Mouse (Mus musculus): ENCODE data around the gene Rab22a. TPM values are rescaled to one million over a fixed set of nuclear protein-coding genes. Genes with fewer than 3 reads are reported as not detected.

The Rab22a gene
- total and polyA plus RNA-seq, 3 experiments = 5.9 to 16.9 (median 9.3) TPM

DNA sequence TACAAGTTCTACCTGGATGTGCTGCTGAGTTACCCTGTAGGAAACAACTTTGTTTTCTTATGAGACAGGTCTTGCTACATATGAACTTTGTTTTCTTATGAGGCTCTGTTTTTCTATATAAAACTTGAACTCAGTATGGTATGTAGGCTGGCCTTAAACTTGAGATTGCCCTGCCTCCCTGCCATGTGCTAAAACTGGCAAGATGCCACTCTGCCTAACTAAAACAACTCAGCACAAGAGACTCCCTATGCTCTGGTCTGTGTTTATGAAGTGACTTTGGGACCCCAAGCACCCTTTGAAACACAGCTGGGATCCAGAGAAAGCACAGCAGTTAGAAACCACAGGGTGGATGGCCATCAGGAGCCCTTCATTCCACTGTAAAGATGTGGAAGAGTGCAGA lies 18.2 kb upstream of the Rab22a start:
- no peak overlapping the region for H3K4me3 ChIP-seq (replicated peaks in 1 of 3; ENCODE audit: low read depth in 2 of 3, low read length in 2 of 3, poor library complexity in 1 of 3)
- in situ Hi-C loops (cut with MboI; ENCODE audit: low pct_ligation_motif_present, low pct_unique_long_range_greater_than_20kb, low sequenced_read_pairs) (no loop called here), dilution Hi-C loops (cut with MboI; ENCODE audit: extremely low pct_ligation_motif_present, extremely low pct_unique_long_range_greater_than_20kb, low sequenced_read_pairs) (no loop called here)
- H3K27ac ChIP-seq (ENCODE audit: insufficient read depth, low read depth) = no peak overlapping the region
- no peaks in the 10 kb centered on the region for H3K9me3 ChIP-seq (replicated peaks; ENCODE audit: low read length)
- H3K9ac ChIP-seq (ENCODE audit: insufficient read depth, low read depth) = no peak overlapping the region
- no peak for TF ChIP-seq PAX5 (IDR thresholded peaks at IDR 0.05; ENCODE audit: low read length)
- no peaks in the 10 kb centered on the region for H3K4me1 ChIP-seq (ENCODE audit: control insufficient read depth in 1 of 2, insufficient read depth in 2 of 2)
- no peak for DNase-seq (ENCODE audit: extremely low read depth)
- H3K4me2 ChIP-seq (ENCODE audit: insufficient read depth, low read depth, poor library complexity, severe bottlenecking) = no peak overlapping the region
- no peaks in the 10 kb centered on the region for H3K27me3 ChIP-seq (replicated peaks)
- H3K79me2 ChIP-seq (replicated peaks; ENCODE audit: control insufficient read depth, extremely low read depth, insufficient read depth, poor library complexity, severe bottlenecking) = no peaks in the 10 kb centered on the region
- H3K36me3 ChIP-seq (replicated peaks in 1 of 2; ENCODE audit: control insufficient read depth in 1 of 2, insufficient read depth in 1 of 2, low read length in 1 of 2) = peaks cover 0 to 13% of the 10 kb centered on the region in 2 experiments

DNA sequence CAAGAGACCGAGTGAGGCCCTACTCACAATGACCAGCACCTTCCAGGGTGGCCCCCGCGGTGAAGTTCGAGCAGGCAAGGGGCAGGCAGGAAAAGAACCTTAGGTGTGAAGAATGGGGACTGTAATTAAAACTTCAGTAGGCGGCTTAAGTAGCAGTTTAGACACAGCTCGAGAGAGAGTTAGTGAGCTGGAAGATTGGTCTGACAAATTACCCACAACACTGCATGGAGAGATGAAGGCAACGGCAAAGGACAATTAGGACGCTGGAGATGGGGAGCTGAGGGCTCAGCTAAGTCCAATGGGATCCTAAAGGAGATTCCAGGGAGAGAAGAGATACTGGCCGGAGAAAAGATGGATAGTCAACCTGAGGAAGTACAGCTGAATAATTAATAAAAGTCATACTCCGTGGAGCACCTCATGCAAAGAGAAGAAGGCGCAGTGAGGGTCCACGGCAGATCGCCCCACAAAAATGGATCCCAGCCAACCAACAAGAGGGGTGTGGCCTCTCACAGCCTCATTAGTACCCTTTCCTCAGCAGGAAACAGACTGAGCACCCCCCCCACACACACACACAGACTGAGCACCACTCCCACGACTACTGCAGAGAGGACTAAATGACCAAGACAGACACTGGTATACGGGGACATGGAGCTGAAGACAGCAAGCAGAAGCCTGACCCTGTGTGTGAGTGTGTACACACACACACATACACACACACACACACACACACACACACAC lies 17.1 kb upstream of the Rab22a start:
- no peaks in the 10 kb centered on the region for H3K4me1 ChIP-seq (ENCODE audit: control insufficient read depth in 1 of 2, insufficient read depth in 2 of 2)
- no peaks in the 10 kb centered on the region for H3K79me2 ChIP-seq (replicated peaks; ENCODE audit: control insufficient read depth, extremely low read depth, insufficient read depth, poor library complexity, severe bottlenecking)
- H3K36me3 ChIP-seq (replicated peaks in 1 of 2; ENCODE audit: control insufficient read depth in 1 of 2, insufficient read depth in 1 of 2, low read length in 1 of 2) = peaks cover 0 to 17% of the 10 kb centered on the region in 2 experiments
- no peak for DNase-seq (ENCODE audit: extremely low read depth)
- H3K27me3 ChIP-seq (replicated peaks) = no peaks in the 10 kb centered on the region
- H3K4me2 ChIP-seq (ENCODE audit: insufficient read depth, low read depth, poor library complexity, severe bottlenecking) = no peak overlapping the region
- H3K9ac ChIP-seq (ENCODE audit: insufficient read depth, low read depth) = no peak overlapping the region
- in situ Hi-C loops (cut with MboI; ENCODE audit: low pct_ligation_motif_present, low pct_unique_long_range_greater_than_20kb, low sequenced_read_pairs) (no loop called here), dilution Hi-C loops (cut with MboI; ENCODE audit: extremely low pct_ligation_motif_present, extremely low pct_unique_long_range_greater_than_20kb, low sequenced_read_pairs) (no loop called here)
- TF ChIP-seq RCOR1 (conservative IDR thresholded peaks at IDR 0.05; ENCODE audit: low read depth, low read length) = no peak
- no peak for TF ChIP-seq SMC3 (IDR thresholded peaks at IDR 0.05; ENCODE audit: low read depth, low read length)
- no peak for TF ChIP-seq MYC (IDR thresholded peaks at IDR 0.05; ENCODE audit: low read depth, low read length)
- TF ChIP-seq ELF1 (IDR thresholded peaks at IDR 0.05; ENCODE audit: low read depth, low read length) = no peak
- no peak for TF ChIP-seq CHD2 (IDR thresholded peaks at IDR 0.05; ENCODE audit: low read length)
- no peak for TF ChIP-seq BHLHE40 (IDR thresholded peaks at IDR 0.05; ENCODE audit: low read depth, low read length)
- TF ChIP-seq TCF12 (IDR thresholded peaks at IDR 0.05; ENCODE audit: low read depth, low read length) = no peak
- TF ChIP-seq ETS1 (conservative IDR thresholded peaks at IDR 0.05; ENCODE audit: low read depth, low read length) = no peak
- TF ChIP-seq ZNF384 (IDR thresholded peaks at IDR 0.05; ENCODE audit: low read depth, low read length) = no peak
- TF ChIP-seq USF1 (IDR thresholded peaks at IDR 0.05; ENCODE audit: low read depth, low read length) = no peak
- H3K4me3 ChIP-seq (replicated peaks in 1 of 3; ENCODE audit: low read depth in 2 of 3, low read length in 2 of 3, poor library complexity in 1 of 3) = no peak overlapping the region
- H3K9me3 ChIP-seq (replicated peaks; ENCODE audit: low read length) = no peaks in the 10 kb centered on the region
- no peak overlapping the region for H3K27ac ChIP-seq (ENCODE audit: insufficient read depth, low read depth)

DNA sequence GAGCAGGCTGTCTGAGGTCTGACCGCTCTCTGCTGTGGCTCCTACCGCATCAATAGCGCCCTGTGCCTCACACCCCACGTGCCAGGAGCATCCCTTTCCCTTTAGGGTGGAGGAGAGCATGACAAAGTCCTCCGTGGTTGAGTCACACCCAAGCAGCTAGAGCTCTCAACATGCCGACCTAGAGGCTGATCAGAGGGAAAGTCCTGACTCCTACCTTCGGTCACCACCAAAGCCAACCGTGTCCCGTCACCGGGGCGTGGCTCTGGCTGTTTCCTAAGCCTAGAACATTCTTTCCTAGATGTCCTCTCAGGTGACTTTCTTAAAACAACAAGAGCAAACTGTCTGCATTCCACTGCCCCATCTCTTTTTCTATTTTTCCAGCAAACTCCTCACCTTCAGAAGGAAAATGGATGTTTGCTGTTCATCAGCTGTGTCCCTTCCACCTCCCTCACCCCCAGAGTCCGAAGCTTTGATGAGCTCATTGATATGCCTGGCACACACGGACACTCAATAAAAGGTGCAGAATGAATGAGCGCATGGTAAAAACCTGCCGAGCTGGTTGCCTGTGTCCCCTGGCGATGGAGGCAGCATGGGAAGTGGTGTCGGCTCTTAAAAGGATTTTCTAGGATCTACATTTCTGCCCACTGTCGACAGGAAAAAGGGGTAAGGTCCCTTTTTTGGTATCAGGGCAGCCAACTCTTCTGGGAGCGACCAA lies 12.2 kb upstream of the Rab22a start:
- dilution Hi-C loops (cut with MboI; ENCODE audit: extremely low pct_ligation_motif_present, extremely low pct_unique_long_range_greater_than_20kb, low sequenced_read_pairs) (no loop called here), in situ Hi-C loops (cut with MboI; ENCODE audit: low pct_ligation_motif_present, low pct_unique_long_range_greater_than_20kb, low sequenced_read_pairs) (no loop called here)
- H3K27me3 ChIP-seq (replicated peaks) = no peaks in the 10 kb centered on the region
- no peaks in the 10 kb centered on the region; a peak in 1 of 4 replicates for H3K4me1 ChIP-seq (ENCODE audit: control insufficient read depth in 1 of 2, insufficient read depth in 2 of 2)
- no peak for DNase-seq (ENCODE audit: extremely low read depth)
- no peaks in the 10 kb centered on the region for H3K9me3 ChIP-seq (replicated peaks; ENCODE audit: low read length)
- TF ChIP-seq NRF1 (IDR thresholded peaks at IDR 0.05; ENCODE audit: low read depth, low read length) = no peak
- no peak for TF ChIP-seq ELF1 (IDR thresholded peaks at IDR 0.05; ENCODE audit: low read depth, low read length)
- TF ChIP-seq POLR2AphosphoS2 (IDR thresholded peaks at IDR 0.05; ENCODE audit: low read depth, low read length) = no peak
- no peak for TF ChIP-seq CHD1 (IDR thresholded peaks at IDR 0.05; ENCODE audit: low read depth, low read length)
- no peak for TF ChIP-seq JUN (IDR thresholded peaks at IDR 0.05; ENCODE audit: insufficient read depth, low read depth, low read length)
- TF ChIP-seq NELFE (IDR thresholded peaks at IDR 0.05; ENCODE audit: low read depth, low read length) = no peak
- no peak for TF ChIP-seq CHD2 (IDR thresholded peaks at IDR 0.05; ENCODE audit: low read length)
- TF ChIP-seq JUND (conservative IDR thresholded peaks at IDR 0.05; ENCODE audit: low read depth, low read length) = no peak
- TF ChIP-seq SMC3 (IDR thresholded peaks at IDR 0.05; ENCODE audit: low read depth, low read length) = no peak
- no peak for TF ChIP-seq KAT2A (IDR thresholded peaks at IDR 0.05; ENCODE audit: insufficient replicate concordance, low read length)
- TF ChIP-seq USF1 (IDR thresholded peaks at IDR 0.05; ENCODE audit: low read depth, low read length) = no peak
- TF ChIP-seq EP300 (IDR thresholded peaks at IDR 0.05; ENCODE audit: low read length) = no peak
- no peak for TF ChIP-seq MEF2A (IDR thresholded peaks at IDR 0.05; ENCODE audit: borderline replicate concordance, low read depth, low read length)
- no peak for TF ChIP-seq CTCF (conservative IDR thresholded peaks at IDR 0.05 in 1 of 2, IDR thresholded peaks at IDR 0.05 in 1 of 2; ENCODE audit: low read depth in 2 of 2, low read length in 2 of 2)
- no peak overlapping the region for H3K27ac ChIP-seq (ENCODE audit: insufficient read depth, low read depth)
- peaks cover 0 to 14% of the 10 kb centered on the region in 2 experiments for H3K36me3 ChIP-seq (replicated peaks in 1 of 2; ENCODE audit: control insufficient read depth in 1 of 2, insufficient read depth in 1 of 2, low read length in 1 of 2)
- H3K79me2 ChIP-seq (replicated peaks; ENCODE audit: control insufficient read depth, extremely low read depth, insufficient read depth, poor library complexity, severe bottlenecking) = no peaks in the 10 kb centered on the region
- H3K4me3 ChIP-seq (replicated peaks in 1 of 3; ENCODE audit: low read depth in 2 of 3, low read length in 2 of 3, poor library complexity in 1 of 3) = no peak overlapping the region
- H3K9ac ChIP-seq (ENCODE audit: insufficient read depth, low read depth) = no peak overlapping the region
- H3K4me2 ChIP-seq (ENCODE audit: insufficient read depth, low read depth, poor library complexity, severe bottlenecking) = no peak overlapping the region
